Mouse (Mus musculus) inflammation-experienced regulatory T-cells (primary cell): Measurements from ENCODE around the gene Selenot. TPM values are rescaled to one million over a fixed set of nuclear protein-coding genes. Genes with fewer than 3 reads are reported as not detected.

Experiments used
- polyA plus RNA-seq, 2 experiments: library from polyadenylated mRNA; unstranded; fragments of 100-300 nt; shearing (Covaris generic); gene quantifications; one replicate each; pipeline ENCODE4 v1.2.1; 2017

The Selenot gene
- 10 to 100 TPM; 18.3 to 28.8 TPM for polyA plus RNA-seq

GRCm38 (mm10) chr3:58576137-58577066, at the start of gene Selenot:
Gene Selenot (plus strand): TSS chr3:58576636.

GRCm38 (mm10) chr3:58636406-58637295, 60.2 kb downstream of the Selenot start, which contains the start of gene Erich6:
Gene Erich6 (minus strand): TSS chr3:58637207.

Other genes with a start within 250 kb of the Selenot start
- gene Tsc22d2, start 161.9 kb upstream of the Selenot start, polyA plus RNA-seq, result 10 to 100 TPM; 42.3 to 48.0 TPM
- 10 to 100 TPM; 22.3 to 23.0 TPM for gene Eif2a, start 50.8 kb upstream of the Selenot start, polyA plus RNA-seq
- gene Serp1, start 50.7 kb upstream of the Selenot start, polyA plus RNA-seq, result 100 to 1,000 TPM; 129 to 143 TPM
- gene Erich6, start 60.6 kb downstream of the Selenot start, polyA plus RNA-seq, result not detected
- 10 to 100 TPM; 13.0 to 23.8 TPM for gene Siah2, start 115.8 kb downstream of the Selenot start, polyA plus RNA-seq
- under 1 TPM in 1 of 2 experiments, not detected in 1; 0.48 TPM for gene Mindy4b-ps, start 245.7 kb downstream of the Selenot start, polyA plus RNA-seq